Mouse (Mus musculus) retina, adult 2 months (tissue): ENCODE data around the gene Gm45233.

Experiments used
- DNase-seq: peaks from one replicate; pipeline ENCODE4 v3.0.0-alpha.2; 2012; ENCODE audit warnings: low read depth, low spot score

The Gm45233 gene

DNA sequence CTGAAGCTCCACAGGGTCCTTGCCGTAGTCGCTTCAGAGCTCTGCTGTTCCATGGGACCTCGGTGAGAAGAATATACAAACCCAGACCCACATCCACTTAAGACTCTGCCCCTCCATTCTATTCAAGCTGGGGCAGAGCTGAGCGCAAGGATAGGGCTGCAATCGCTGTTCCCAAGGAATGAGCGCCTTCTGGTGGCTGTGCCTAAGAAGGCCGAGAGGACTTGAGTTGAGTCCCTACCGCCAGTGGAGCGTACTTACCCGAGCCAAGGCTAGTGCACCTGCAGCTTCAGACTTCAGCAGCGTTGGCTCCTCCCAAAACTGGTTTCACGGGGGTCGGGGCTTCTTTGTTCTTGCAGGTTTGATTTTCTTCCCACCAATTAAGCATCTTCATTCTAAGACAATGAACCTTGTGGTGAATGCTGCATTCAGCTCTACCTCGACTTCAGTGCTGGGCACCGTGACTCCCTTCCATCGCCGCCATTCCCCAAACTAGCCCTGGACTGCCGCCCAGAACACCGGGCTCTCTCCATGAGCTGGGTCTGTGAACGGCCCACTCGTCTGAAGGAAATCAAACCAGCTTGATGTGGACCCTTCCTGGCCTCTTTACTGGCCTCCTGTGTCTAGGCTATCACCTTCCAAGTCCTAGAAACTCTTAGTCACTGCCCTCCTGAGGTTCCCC is 51.6 kb downstream of the Gm45233 start:
- DNase-seq = peak; percentile 28

DNA sequence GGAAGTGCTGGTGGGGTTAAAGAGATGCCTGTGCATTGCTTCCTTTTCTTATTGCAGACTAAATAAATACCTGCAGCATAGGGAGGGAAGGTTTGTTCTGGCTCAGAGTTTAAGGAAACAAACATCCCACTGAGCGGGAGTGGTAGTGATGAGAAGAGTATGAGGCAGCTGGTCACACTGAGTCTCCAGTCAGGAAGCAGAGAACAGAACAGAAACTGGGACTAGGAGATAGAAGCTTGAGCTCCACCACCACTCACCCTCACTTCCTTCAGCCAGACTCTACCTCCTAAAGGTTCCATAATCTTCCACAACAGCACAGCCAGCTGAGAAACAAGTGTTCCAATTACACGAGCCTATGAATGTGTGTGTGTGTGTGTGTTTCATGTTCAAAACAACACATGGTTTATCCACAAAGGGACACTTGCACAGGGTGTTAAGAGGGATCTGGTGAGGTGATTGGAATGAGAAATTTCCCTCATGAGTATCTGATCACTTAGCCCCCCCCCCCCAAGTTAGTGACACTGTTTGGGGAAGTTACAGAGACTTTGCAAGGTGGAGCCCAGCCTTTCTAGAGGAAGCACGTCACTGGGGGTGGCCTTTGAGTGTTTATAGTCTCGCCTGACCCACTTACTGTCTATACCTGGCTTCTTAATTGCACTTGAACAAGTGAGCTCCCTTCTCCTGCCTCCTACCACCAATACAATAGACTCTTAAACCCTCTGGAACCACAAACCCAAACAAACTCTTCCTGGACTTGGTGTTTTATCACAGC is 68.0 kb downstream of the Gm45233 start:
- no peak for DNase-seq

DNA sequence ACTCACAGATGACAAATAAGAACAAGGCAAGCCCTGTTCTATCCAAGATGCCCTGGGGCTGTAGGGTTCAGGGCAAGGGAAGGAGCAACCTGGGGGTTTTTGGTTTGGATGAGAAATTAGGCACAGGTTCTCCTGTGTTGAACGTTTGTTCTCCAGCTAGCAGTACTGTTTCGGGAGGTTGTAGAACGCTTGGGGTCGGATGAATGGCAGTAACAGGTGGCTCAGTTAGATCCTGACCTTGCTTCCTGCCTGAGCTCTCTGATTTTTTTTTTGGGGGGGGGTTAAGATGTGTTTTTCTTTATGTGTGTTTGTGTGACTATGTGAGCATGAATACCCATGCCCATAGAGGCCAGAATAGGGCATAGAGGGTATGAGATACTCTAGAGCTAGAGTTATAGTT is 68.6 kb downstream of the Gm45233 start:
- DNase-seq = no peak
